Mouse (Mus musculus) stomach, embryonic 14.5 days (tissue): Measurements from ENCODE around the gene Clpb. TPM values are rescaled to one million over a fixed set of nuclear protein-coding genes. Genes with fewer than 3 reads are reported as not detected.
"Not testable (repeated sequence)": the region's sequence is repeated elsewhere in the genome, so short reads cannot be mapped to it uniquely, and the experiment has no call there.

Source experiments
- ATAC-seq: fragments of 200-750 bp; cut with Nextera tagmentation; 2 replicates; pipeline ENCODE4 v1.8.0; 2017; ENCODE audit warnings: low read depth, moderate TSS enrichment; ENCODE audit not compliant: insufficient number of reproducible peaks, insufficient read depth, low FRiP score
- H3K27ac ChIP-seq: fragments of 300-500 bp; sonication (generic); 2 replicates; pipeline ENCODE4 v1.5.1; 2014; ENCODE audit warnings: mild to moderate bottlenecking, low read length, moderate library complexity, mixed read lengths
- H3K27me3 ChIP-seq: fragments of 300-500 bp; sonication (generic); 2 replicates; pipeline ENCODE4 v1.6.1; 2014; ENCODE audit warnings: low read length, control low read depth, mixed read lengths; ENCODE audit not compliant: control insufficient read depth, insufficient read depth
- H3K36me3 ChIP-seq: fragments of 300-500 bp; sonication (generic); 2 replicates; pipeline ENCODE4 v1.6.1; 2014; ENCODE audit warnings: mild to moderate bottlenecking, control low read depth, low read length, moderate library complexity, mixed read lengths; ENCODE audit not compliant: control insufficient read depth, insufficient read depth
- H3K4me1 ChIP-seq: fragments of 300-500 bp; sonication (generic); 2 replicates; pipeline ENCODE4 v1.6.1; 2014; ENCODE audit warnings: low read length, control low read depth, mixed read lengths; ENCODE audit not compliant: control insufficient read depth, insufficient read depth
- H3K4me2 ChIP-seq: fragments of 300-500 bp; sonication (generic); replicated peaks from 2 replicates; pipeline ENCODE4 v1.6.1; 2014; ENCODE audit warnings: low read depth, low read length, control low read depth
- H3K4me3 ChIP-seq: fragments of 300-500 bp; sonication (generic); 2 replicates; pipeline ENCODE4 v1.5.1; 2014; ENCODE audit warnings: low read depth, low read length, control low read depth
- H3K9ac ChIP-seq: fragments of 300-500 bp; sonication (generic); replicated peaks from 2 replicates; pipeline ENCODE4 v1.6.1; 2014; ENCODE audit warnings: low read depth, mild to moderate bottlenecking, control low read depth, low read length, moderate library complexity, mixed read lengths
- H3K9me3 ChIP-seq: fragments of 300-500 bp; sonication (generic); 2 replicates; pipeline ENCODE4 v1.6.1; 2016; ENCODE audit warnings: low read depth, low read length, control low read depth; ENCODE audit not compliant: control insufficient read depth
- WGBS: fragments of 180-500 bp; shearing (Covaris S2); extraction: QIAGEN DNeasy Blood & Tissue Kit; methylation state at CpG from one replicate; pipeline ENCODE4 v1.1.7; 2014; 5-methylcytosine and 5-hydroxymethylcytosine counted together
- polyA plus RNA-seq: library from polyadenylated mRNA; unstranded; fragments of >200 nt; fragmentation: Nextera tagmentation; extraction: Ambion mirVana; gene quantifications from 2 replicates; pipeline ENCODE4 v1.2.1, GENCODE M21; 2014

The Clpb gene
- polyA plus RNA-seq, 1 experiment from 2014 or later: 52.5 TPM

DNA sequence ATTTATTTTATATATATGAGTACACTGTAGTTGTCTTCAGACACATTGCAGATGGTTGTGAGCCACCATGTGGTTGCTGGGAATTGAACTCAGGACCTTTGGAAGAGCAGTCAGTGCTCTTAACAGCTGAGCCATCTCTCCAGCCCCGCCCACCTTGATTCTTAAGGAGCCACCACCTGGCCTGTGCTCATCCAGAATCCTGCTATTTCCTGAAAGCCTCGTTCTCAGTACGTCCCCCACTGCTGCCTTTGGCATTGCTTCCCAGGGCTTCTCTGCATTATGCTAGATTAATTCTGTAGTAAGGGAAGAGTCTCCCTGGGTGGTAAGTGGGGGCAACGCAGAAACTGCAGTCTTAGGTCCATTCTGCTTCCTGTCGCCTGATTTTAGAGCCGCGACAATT, 36.3 kb upstream of the Clpb start:
- not testable (repeated sequence) for H3K27ac ChIP-seq, ATAC-seq, H3K9me3 ChIP-seq, H3K36me3 ChIP-seq, H3K4me2 ChIP-seq, H3K4me3 ChIP-seq, H3K27me3 ChIP-seq, H3K9ac ChIP-seq, H3K4me1 ChIP-seq
- 64% methylated on average over 7 of the region's 7 CpGs for WGBS

GRCm38 (mm10) chr7:101628481-101628880, 35.0 kb upstream of the Clpb start:
- 60% methylated on average over 2 of the region's 2 CpGs for WGBS
- no peaks in the 10 kb centered on the region for H3K9me3 ChIP-seq
- H3K36me3 ChIP-seq: no peaks in the 10 kb centered on the region
- H3K4me1 ChIP-seq: no peaks in the 10 kb centered on the region
- H3K27ac ChIP-seq: no peak overlapping the region
- no peak overlapping the region for H3K4me2 ChIP-seq
- H3K4me3 ChIP-seq: no peak overlapping the region
- H3K9ac ChIP-seq: no peak overlapping the region
- ATAC-seq: no peak
- H3K27me3 ChIP-seq: no peaks in the 10 kb centered on the region

DNA sequence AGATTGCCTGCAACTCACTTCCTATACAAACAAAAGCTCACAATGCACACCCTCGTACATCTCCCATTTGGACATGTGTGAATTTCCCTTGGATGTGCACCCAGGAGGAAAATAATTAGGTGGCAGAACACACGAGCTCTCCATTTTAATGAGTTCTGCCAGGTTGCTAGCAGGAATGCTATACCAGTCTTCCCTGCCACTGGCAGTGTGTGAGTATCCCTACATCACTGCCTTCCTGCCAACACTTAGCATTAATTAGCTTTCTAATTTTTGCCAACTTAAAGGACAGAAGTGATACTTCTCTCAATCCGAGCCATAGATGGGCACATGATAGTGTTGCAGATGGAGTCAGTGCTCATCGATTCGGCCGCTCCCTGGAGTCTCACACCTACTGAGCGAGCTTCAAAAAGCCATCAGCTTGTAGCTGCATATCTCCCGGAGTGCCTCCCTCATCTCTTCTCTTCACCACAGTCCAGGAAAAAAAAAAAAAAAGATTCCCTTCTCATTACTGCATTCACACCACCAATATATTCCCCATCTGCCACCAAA, 29.7 kb upstream of the Clpb start:
- no peak overlapping the region for H3K4me3 ChIP-seq
- H3K27ac ChIP-seq: no peak overlapping the region
- H3K27me3 ChIP-seq: no peaks in the 10 kb centered on the region
- no peak for ATAC-seq
- no peak overlapping the region for H3K4me2 ChIP-seq
- no peaks in the 10 kb centered on the region for H3K9me3 ChIP-seq
- H3K36me3 ChIP-seq: no peaks in the 10 kb centered on the region
- no peak overlapping the region for H3K9ac ChIP-seq
- H3K4me1 ChIP-seq: no peaks in the 10 kb centered on the region
- 73% methylated on average over 8 of the region's 8 CpGs for WGBS

- Histone ChIP-seq H3K9ac (no peak overlapping the region), H3K9me3 (no peaks in the 10 kb centered on the region), H3K4me1 (no peaks in the 10 kb centered on the region), H3K4me3 (no peak overlapping the region), H3K27me3 (no peaks in the 10 kb centered on the region), H3K36me3 (no peaks in the 10 kb centered on the region), H3K27ac (no peak overlapping the region), H3K4me2 (no peak overlapping the region)
- 68% methylated on average over 4 of the region's 4 CpGs for WGBS
- ATAC-seq: no peak
Measured at GRCm38 (mm10) chr7:101634513-101634912, 28.9 kb upstream of the Clpb start.

DNA sequence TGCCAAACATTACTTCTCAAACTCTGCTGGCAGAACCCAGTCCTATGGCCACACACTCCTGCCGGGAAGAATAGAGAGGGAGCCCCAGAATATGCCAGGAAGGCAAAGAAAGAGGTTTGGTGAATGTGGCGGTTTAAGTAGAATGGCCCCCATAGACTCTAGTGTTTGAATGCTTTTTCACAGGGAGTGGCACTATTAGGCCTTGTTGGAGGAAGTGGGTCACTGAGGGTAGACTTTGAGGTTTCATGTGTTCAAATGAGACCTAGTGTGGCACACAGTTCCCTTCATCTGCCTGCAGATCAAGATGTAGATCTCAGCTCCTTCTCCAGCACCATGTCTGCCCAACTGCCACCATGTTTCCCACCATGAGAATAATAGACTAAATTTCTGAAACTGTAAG, 27.4 kb upstream of the Clpb start:
- Histone ChIP-seq H3K36me3 (no peaks in the 10 kb centered on the region), H3K4me2 (no peak overlapping the region), H3K9me3 (no peaks in the 10 kb centered on the region), H3K4me3 (no peak overlapping the region), H3K27ac (no peak overlapping the region), H3K4me1 (no peaks in the 10 kb centered on the region), H3K27me3 (no peaks in the 10 kb centered on the region), H3K9ac (no peak overlapping the region)
- 94% methylated on average over 2 of the region's 2 CpGs for WGBS
- ATAC-seq: no peak

DNA sequence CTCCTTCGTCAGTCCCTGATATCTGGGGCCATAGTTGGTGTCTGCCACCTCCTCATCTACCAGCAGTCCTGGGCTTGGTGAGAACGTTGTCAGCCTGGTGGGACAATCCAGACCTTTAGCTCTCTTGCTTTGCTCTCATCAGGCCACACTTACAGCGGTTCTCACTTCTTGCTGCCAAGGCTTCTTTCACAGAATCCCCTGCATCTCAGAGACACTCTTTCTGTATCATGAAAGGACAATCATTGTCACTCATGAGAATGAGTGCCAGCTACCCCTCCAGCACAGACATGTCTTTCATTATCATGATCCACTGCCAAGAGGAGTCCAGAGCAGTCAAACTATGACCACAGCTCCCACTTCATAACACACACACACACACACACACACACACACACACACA, 19.6 kb upstream of the Clpb start:
- H3K9me3 ChIP-seq: no peaks in the 10 kb centered on the region
- H3K27me3 ChIP-seq: no peaks in the 10 kb centered on the region
- H3K4me1 ChIP-seq: no peaks in the 10 kb centered on the region
- H3K27ac ChIP-seq: no peak overlapping the region
- WGBS: 88% methylated on average over 3 of the region's 3 CpGs
- H3K4me3 ChIP-seq: no peak overlapping the region
- H3K9ac ChIP-seq: no peak overlapping the region
- ATAC-seq: no peak
- H3K36me3 ChIP-seq: no peaks in the 10 kb centered on the region
- no peak overlapping the region for H3K4me2 ChIP-seq

GRCm38 (mm10) chr7:101649729-101650128, 13.7 kb upstream of the Clpb start:
- Histone ChIP-seq H3K9ac (no peak overlapping the region), H3K4me2 (no peak overlapping the region), H3K27ac (no peak overlapping the region), H3K9me3 (no peaks in the 10 kb centered on the region), H3K4me1 (no peaks in the 10 kb centered on the region), H3K4me3 (no peak overlapping the region), H3K27me3 (no peaks in the 10 kb centered on the region), H3K36me3 (no peaks in the 10 kb centered on the region)
- 81% methylated on average over 9 of the region's 9 CpGs for WGBS
- ATAC-seq: no peak

DNA sequence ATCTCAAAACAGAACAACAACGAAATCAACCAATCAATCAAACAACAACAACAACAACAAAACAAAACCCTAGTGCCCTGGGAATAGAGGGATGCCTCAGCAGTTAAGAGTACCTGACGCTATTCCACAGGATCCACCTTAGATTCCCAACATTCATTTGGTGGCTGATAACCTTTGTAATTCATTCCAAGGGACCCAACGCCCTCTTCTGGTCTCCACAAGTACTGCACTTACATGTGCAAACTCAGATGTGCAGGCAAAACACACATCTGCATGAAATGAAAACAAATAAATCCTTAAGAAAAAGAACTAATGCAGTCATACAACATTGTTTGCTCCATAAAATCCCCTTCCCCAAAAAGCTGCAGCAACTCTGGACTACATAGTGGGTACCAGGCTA, 12.9 kb upstream of the Clpb start:
- H3K4me2 ChIP-seq: no peak overlapping the region
- no peak overlapping the region for H3K4me3 ChIP-seq
- no peak overlapping the region for H3K27ac ChIP-seq
- no peaks in the 10 kb centered on the region for H3K27me3 ChIP-seq
- 27% methylated on average over 3 of the region's 3 CpGs for WGBS
- H3K4me1 ChIP-seq: no peaks in the 10 kb centered on the region
- no peak for ATAC-seq
- no peaks in the 10 kb centered on the region for H3K36me3 ChIP-seq
- no peak overlapping the region for H3K9ac ChIP-seq
- H3K9me3 ChIP-seq: no peaks in the 10 kb centered on the region

- no peaks in the 10 kb centered on the region for H3K4me1 ChIP-seq
- no peak overlapping the region for H3K27ac ChIP-seq
- no peaks in the 10 kb centered on the region for H3K9me3 ChIP-seq
- WGBS: 36% methylated on average over 10 of the region's 10 CpGs
- H3K27me3 ChIP-seq: no peaks in the 10 kb centered on the region
- H3K4me2 ChIP-seq: no peak overlapping the region; the same call in 1 of the 2 replicates
- H3K4me3 ChIP-seq: 0 out of 2 replicates have a peak overlapping the region, but pooled peaks have one; percentile 10
- H3K9ac ChIP-seq: no peak overlapping the region
- no peaks in the 10 kb centered on the region for H3K36me3 ChIP-seq
- ATAC-seq: no peak
Measured at GRCm38 (mm10) chr7:101653681-101654209, 9.7 kb upstream of the Clpb start.
